Mouse (Mus musculus): ENCODE results near the gene Vmn1r51.

- TF ChIP-seq CTCF (IDR thresholded peaks at IDR 0.05; ENCODE audit: low read depth) (no peak), EP300 (IDR thresholded peaks at IDR 0.05; ENCODE audit: low read depth) (no peak)
These were observed 21.8 kb upstream of the Vmn1r51 start for GRCm38 (mm10) chr6:90100566-90100965.

All from liver, postnatal 0 days (tissue).